Mouse (Mus musculus) T-helper 2 cell (primary cell): ENCODE data around the gene Arfgef2.
"Not testable (repeated sequence)": the region's sequence is repeated elsewhere in the genome, so short reads cannot be mapped to it uniquely, and the experiment has no call there.

Experiments used
- in situ Hi-C: fragments of 300-600 bp; cut with MboI, MseI; formaldehyde crosslinking; loops from one replicate; pipeline ENCODE4 v1.15.1; 2025; ENCODE audit warnings: high pct_unique_total_duplicates

The Arfgef2 gene

DNA sequence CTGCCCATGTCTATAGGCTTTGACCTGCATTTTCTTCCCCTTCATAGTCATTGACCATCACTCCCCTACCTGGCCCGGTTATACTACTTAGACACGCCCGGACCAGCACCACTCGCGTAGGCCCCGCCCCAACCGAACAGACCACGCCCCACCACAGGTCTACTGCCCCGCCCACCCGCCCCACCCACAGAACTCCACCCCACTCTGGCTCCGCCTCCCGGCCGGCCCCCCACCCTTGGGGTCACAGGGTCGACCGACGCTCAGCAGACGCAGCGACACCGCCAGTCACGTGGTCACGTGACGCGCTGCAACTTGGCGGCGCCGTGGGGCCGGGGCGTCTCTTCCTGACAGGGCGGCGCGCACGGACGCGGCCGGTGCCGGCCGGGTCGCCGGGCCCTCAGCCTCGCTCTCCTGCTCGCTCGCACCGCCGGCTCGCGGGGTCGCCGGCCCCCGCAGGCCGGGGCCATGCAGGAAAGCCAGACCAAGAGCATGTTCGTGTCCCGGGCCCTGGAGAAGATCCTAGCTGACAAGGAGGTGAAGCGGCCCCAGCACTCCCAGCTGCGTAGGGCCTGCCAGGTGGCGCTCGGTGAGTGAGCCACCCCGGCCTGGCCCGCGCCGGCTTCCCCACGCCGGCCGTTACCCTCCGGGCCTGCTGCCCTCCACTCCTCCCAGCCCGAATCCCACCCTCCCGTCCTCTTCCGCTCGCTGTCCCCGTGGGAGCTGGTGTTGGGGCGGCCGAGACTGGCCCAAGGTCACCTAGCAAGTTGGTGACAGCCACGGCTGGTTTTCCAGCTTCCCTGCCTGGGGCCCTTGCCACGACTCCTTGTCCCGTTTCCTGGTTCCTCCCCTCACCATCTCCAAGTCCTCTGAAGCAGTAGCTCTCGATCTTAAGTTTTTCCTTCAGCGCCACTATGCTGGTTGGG lies at the start of gene Arfgef2:
Arfgef2 (plus strand) TSS at position 339 of the 923 bp plus-strand sequence.
- in situ Hi-C loops, result no loop called here

DNA sequence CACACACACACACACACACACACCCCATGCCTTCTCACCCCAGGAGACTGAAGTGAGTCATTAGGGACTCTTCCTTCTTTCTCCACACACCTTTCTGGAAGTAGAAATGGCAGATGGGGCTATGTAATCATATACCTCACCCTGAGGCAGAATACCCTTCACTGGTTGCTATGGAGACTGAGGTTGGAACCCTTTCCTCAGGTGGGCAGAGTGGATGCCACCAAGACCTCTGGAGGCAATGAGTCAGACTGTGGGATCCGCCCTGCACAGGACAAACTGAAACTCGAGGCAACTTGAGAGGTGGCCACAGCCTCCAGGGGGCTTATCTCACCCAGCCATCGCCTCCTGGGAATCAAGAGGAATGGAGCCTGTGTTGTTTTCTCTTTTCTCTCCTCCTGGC lies 47.4 kb upstream of the Arfgef2 start:
- in situ Hi-C loops, result no loop called here

DNA sequence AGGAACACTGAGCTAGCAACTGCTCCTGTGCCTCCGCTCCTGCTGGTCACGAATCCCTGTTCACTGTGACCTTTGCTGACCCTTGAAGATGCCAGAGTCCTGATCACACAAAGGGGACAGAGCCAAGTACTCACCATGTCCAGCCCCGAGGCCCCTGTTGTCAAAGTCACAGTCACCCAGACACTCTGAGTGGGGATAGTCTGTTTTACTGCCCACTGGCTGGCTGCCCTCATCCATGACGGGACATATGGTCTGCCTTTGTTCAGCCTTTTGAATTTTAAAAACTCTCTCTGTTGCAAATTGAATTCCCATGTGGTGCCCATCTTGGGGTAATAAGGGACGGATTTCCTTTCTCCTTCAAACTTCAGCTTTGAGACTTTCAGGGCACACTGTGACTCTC lies 41.3 kb upstream of the Arfgef2 start:
- in situ Hi-C loops, result no loop called here

DNA sequence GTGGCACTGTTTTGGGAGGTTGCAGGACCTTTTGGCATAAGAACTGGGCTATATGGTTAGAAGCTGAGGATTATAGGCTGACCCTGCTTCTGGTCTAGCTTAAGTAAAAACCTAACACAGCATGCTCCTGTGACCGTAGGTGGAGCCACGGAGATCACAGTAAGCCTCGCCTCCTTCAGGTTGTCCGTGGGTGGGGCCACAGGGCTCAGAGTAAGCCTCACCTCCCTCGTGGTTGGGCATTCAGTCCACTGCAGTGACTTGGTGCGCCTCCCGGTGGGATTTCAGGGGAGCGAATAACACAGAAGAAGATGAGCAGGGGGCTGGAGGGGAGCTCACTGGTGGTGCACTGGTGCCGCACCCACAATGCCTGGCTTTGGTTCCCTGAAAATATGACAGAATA lies 37.8 kb upstream of the Arfgef2 start:
- in situ Hi-C loops, result no loop called here

DNA sequence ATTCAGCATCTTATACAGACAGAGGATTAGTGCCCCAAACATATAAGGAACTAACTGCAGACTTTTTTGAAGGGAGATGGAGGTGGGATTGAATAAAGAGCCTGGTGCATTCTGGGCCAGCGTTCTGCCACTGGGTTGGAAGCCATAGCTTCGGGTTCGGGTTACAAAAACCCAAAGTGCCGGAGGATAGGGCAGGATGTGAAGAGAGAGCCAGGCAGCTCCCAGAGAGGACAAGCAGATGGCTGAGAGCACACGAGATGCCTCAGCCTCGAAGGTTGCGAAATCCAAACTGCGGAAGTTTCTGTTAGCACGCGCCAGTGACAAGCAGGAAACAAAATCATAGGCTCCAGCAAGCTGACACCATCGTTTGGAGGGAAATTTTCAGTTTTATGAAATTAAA lies 34.0 kb upstream of the Arfgef2 start:
- in situ Hi-C loops, result no loop called here

DNA sequence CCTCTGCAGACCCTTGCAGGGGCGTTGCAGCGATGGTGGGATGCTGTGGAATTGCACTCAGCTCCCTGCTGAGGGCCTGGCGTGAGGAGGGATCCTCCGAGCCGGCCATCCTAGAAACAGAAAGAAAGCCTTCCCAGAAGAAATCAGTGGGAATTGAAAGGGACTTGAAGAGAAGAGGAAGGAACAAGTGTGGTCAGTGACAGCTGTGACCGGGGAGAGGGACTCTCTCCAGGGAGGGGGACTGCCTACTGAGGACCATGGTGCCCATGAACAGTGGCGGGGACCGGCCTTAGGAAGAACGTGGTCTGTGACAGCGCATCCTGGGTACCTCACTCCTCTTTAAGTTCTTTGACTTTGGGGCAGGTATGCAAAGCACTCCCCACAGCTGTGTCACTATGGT lies 31.8 kb upstream of the Arfgef2 start:
- in situ Hi-C loops, result no loop called here

DNA sequence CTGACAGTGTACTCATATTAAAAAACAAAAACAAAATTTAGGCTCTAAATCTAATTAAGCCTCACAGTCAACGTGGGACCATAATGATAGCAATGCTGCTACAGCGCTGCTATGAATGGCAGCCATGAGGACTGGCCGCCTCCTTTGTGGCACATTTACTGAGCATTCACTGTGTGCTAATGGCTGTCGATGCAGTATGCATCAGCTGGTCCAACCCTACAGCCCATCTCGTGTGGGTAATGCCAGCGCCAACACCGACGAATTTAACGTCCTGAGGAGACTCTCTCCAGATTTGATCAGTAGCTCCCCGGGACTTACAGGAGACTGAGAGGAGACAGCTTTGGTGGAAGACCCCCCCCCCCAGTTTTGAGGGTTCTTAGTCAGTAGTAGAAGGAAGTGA lies 31.1 kb upstream of the Arfgef2 start:
- in situ Hi-C loops, result no loop called here

DNA sequence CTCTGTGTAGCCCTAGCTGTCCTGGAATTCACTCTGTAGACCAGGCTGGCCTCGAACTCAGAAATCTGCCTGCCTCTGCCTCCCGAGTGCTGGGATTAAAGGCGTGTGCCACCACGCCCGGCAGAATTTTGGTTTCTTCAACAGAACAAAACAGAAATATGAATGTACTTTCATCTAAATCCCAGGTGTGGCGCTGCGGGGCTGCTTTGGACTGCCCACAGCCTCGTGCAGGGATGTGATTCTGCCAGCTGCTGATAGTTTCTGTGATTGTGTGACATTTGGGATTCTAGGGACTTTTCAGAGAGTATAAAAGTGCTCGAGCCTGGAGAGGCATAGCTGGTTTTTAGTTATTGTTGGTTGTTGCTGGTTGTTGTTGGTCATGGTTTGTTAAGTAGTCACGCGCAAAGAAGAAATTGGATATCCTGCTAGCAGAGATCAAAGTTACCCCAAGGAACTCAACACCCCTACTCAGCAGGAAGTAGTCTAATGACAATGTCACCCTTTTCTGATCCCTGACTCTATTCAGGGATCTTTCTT lies 30.0 kb upstream of the Arfgef2 start:
- in situ Hi-C loops, result loop anchor here (5.0 kb wide), 1 partner anchor 178 kb away; no protein-coding TSS in a partner anchor

DNA sequence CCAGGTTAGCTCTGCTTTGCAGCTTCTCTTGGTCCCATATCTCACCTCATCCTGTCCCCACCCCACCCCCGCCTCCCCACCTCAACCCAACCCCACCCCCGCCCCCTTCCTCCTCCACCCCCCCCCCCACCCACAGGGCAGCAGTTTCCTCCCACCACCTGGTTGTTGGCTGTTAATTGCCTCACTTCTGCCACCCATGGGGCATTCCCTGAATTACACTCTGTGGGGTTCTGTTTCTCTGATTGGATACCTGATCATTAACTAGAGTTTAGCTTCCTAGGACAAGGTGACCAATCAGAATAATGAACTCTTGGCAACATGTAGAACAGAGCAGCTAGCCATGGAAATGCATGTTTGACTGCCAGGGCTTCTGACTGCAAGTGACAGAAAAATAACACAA lies 29.1 kb upstream of the Arfgef2 start:
- in situ Hi-C loops, result loop anchor here (5.0 kb wide), 1 partner anchor 179 kb away; no protein-coding TSS in a partner anchor

DNA sequence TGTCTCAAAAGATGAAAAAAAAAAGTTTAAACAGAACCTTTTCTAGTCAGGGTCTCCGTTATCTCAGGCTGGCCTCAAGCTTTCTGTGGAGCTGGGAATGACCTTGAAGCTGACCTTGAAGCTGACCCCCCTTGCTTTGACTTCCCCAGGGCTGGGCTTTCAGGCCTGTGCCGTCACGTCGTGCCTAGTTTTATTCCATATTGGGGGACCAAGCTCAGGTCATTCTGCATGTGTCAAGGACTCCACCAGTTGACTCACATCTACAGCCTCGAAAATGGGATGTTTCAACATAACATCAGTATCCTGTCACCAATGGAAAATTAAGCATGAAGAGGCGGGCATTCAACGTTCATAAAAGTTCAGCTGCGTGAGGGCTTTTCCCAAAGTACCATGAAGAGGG lies 25.4 kb upstream of the Arfgef2 start:
- in situ Hi-C loops, result loop anchor here (5.0 kb wide), 1 partner anchor 183 kb away; no protein-coding TSS in a partner anchor

DNA sequence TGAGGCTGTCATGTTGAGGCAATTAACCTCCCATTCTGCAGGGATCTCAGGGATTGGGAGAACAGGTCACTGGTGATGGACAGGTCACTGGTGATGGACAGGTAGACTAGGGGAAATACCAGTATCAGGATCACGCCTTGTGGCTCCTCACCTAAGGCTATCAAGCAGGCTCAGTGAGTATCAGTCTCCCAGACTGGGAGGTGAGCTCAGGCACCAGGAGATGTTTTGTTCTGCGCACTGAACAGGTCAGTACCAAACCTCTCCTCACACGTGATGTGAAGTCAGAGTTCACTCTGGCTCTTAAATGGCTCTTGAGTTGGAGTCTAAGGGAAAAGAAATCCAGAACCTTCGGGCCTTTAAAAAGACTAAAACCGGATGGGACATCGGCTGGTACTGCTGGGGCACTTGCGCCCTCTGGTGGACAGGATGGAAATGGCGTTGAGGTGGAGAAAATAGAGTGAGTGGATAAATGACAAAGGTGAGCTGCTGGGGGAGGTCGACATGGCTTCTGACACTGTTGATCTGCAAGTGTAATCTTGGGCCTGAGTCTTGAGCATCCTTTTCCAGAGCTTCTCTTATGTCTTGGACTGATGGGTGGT lies 24.3 kb upstream of the Arfgef2 start:
- in situ Hi-C loops, result no loop called here

DNA sequence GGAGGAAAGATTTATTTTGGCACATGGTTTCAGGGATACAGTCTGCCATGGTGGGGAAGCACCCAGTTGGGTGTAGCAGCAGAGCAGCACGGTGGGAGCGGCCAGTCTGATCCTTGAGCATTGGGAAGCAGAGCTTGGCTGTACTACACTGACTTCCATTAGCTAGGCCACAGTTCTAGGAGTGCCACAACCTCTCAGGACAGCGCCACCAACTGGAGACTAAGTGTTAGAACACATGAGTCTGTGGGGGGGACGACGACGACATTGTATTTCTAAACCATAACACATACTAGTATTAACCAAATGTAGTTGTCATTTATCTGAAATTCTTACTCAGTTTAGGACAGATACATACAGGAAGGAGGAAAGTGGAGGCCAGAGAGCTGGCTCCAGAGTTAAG lies 21.0 kb upstream of the Arfgef2 start:
- in situ Hi-C loops, result no loop called here

DNA sequence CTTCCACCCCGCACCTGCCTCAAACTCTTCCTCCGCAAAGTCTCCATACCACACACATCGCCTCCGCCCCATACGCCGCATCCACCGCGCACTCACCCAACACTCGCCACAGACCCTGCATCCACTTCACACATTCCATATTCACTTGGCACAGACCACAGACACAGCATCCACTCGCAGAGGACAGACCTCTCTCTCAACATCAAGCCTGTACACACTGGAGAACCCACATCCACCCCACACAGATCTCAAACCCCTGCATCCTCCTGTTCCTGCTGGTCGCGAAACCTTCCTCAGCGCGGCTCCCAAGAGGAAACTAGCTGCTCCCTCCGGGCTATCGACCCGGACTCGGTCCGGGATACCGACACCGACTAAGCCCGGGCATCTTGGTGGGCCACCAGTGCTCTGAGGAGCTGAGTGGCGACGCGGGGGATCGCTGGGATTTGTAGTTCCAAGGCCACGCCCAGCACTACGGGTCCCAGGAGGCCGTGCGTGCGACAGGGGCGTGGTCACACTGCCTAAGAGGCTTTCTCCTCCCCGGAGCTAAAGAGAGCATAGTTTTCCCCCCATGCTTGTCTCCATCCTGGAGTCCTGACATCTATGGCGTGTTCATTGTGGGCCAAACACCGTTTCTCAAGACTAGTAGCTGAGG lies 18.9 kb upstream of the Arfgef2 start:
- in situ Hi-C loops, result loop anchor here (5.0 kb wide), 1 partner anchor 74 kb away; the partner anchor contains the start of gene Prex1

DNA sequence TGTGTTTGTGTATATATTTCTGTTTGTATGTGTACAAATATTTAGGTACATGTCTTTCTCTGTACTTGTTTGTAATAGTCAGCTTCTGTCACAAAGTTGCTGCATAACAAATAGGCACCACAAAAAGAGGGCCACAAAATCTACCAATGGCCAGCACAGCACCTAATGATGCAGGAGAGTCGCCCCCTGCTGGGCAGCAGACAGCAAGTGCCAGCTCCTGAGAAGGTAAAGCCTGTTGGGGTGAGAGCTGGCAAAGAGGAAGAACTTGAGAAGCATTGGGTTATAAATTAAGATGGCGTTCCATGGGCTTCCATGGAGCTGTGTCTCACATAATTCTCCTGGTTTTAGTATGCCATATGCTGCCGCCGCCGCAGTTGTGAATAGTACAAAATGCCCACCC lies 13.7 kb upstream of the Arfgef2 start:
- in situ Hi-C loops, result no loop called here

DNA sequence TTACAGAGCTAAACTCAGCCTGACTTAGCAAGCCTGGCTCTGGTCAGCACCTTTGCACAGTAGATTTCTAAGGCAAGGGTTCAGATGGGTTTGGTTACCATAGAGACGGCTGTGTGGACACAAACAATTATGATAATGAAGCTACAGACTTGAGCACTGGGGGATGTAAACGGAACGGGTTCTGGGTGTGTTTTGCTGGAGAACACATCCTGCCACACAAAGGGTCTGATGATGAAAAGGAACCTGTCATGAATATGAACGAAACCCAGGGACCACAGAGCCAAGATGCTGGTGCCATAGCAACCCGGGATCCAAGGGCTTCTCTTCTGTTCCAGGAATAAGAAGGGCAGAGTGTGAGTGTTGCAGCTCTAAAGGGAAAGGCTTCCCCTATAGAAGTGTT lies 13.0 kb upstream of the Arfgef2 start, which contains the start of gene Trp53rkb:
Trp53rkb (plus strand) TSS at position 177 of the 400 bp plus-strand sequence.
- in situ Hi-C loops, result no loop called here

DNA sequence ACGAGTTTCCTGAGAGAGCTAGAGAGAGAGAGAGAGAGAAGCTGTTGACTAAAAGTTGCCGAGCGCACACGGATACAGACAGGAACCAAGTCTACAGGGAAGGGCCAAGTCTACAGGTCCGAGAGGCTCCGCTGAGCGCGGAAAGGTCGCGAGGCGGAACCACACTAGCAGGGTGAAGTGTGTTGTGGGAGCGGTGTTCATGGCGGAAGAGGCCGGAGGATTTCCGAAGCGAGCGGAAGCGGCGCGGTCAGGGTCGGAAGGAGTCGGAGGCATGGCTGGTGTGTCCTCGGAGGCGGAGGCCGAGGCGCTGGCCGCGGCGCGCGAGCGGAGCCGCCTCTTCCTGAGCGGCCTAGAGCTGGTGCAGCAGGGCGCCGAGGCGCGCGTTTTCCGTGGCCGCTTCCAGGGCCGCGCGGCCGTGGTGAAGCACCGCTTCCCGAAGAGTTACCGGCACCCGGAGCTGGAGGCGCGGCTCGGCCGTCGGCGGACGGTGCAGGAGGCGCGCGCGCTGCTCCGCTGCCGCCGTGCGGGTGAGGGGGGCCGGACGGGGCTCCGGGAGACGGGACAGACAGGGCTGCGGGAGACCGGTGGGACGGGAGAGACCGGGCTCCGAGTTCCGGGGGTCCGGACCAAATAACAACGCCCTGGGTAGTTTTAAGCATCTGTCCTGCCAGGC lies 11.7 kb upstream of the Arfgef2 start:
- in situ Hi-C loops, result not testable (repeated sequence)

DNA sequence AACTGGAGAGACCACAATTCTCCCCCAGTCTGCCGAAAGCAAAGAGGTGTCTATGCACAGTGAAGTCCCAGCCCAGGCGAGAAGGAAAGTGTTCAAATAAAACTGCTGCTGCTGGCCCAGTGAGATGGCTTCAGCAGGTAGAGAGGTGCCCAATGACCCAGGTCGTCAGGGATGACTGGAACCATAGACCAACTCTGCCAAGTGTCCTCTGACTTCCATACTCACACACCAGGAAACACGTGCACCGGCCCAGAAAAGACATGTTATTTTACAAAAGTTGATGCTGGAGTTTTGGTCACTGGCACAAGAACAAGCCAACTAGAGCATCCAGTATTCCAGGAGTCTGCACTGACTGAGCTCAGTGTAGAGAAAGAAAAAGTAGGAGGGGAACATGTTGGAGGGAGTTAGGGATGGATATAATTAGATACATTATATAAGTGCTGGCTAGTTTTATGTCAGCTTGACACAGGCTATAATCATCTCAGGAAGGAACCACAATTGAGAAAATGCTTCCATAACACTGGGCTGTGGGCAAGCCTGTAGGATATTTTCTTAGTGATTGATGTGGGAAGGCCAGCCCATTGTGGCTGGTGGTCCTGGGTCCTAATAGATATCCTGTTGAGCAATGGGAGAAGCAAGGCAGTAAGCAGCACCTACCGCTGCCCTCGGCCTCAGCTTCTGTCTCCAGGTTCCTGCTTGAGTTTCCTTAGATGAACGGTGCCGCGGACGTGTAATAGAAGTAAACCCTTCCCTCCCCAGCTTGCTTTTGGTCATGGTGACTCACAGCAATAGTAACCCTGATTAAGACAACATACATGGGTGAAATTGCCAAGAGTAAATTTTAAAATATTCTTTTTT lies 5.5 kb upstream of the Arfgef2 start:
- in situ Hi-C loops, result loop anchor here (5.0 kb wide), 1 partner anchor 1308 kb away; the partner anchor contains the start of gene Trp53rka

DNA sequence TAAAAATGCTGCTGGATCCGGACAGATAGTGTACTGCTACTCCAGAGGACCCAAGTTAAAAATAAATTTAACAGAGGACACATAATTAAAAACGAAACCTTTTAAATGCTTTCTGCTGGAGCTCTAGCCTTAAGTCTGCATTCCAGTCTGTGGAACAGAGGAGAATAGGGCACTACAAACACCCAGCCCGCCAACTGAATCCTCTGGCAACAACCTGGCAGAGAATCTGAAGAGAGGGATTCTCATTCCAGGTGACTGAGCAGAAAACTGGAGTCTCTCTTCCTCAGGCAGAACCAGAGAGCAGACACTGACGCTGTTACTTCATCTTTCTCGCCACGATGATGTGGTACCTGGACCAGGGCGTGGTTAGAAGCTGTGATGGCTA lies 4.9 kb upstream of the Arfgef2 start:
- in situ Hi-C loops, result no loop called here

DNA sequence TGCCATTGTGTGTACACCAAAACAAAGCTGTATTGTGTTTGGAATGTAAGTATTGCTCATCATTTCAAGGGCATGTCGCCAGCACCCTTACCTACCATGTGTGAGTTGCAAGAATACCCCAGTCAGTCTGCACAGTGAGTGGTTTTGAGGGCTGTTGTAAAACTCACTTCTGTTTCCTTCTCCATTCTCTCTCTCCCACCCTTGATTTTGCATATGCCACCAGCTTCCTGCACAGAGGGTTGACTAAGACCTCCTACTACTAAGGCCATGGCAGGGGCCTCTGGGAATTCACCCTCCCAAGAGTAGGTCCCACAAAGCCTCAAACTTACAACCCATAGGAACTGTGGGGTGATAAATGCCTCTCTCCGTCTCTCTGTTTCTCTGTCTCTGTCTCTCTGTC lies 4.0 kb upstream of the Arfgef2 start:
- in situ Hi-C loops, result no loop called here

DNA sequence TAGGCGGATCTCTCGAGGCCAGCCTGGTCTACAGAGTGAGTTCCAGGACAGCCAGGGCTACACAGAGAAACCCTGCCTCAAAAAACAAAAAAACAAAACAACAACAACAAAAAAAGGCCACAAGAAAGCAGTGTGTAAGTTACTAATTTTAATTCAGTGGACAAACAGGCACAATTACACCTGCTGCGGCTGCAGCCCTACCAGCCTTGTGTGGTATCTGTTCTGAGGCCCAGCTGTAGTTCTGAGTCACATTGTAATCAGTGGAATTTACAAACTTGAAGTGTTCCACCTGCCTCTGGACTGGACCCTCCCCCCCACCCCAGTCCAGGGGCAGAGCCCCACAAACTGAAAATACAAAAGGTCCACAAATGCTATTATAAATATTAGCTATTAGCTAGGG lies 2.1 kb upstream of the Arfgef2 start:
- in situ Hi-C loops, result no loop called here
